Mouse (Mus musculus) forebrain, embryonic 11.5 days (tissue): ENCODE measurements around the gene Dhrs3. TPM values are rescaled to one million over a fixed set of nuclear protein-coding genes. Genes with fewer than 3 reads are reported as not detected.

Experiments used
- ATAC-seq: fragments of 200-750 bp; cut with Nextera tagmentation; replicated peaks from 2 replicates; pipeline ENCODE4 v1.8.0; 2017; ENCODE audit warnings: moderate TSS enrichment; ENCODE audit not compliant: low FRiP score
- DNase-seq: peaks from one replicate; pipeline ENCODE4 v3.0.0-alpha.2; 2017; ENCODE audit warnings: low spot score
- H3K27ac ChIP-seq: fragments of 300-500 bp; sonication (generic); 2 replicates; pipeline ENCODE4 v1.5.1; 2014; ENCODE audit warnings: low read depth, low read length
- H3K27me3 ChIP-seq: fragments of 300-500 bp; sonication (generic); 2 replicates; pipeline ENCODE4 v1.6.1; 2014; ENCODE audit warnings: mild to moderate bottlenecking, low read length, mixed read lengths; ENCODE audit not compliant: control insufficient read depth, insufficient read depth
- H3K36me3 ChIP-seq: fragments of 300-500 bp; sonication (generic); 2 replicates; pipeline ENCODE4 v1.6.1; 2014; ENCODE audit warnings: mild to moderate bottlenecking, low read length, moderate library complexity, mixed read lengths; ENCODE audit not compliant: control insufficient read depth, insufficient read depth
- H3K4me1 ChIP-seq: fragments of 300-500 bp; sonication (generic); replicated peaks from 2 replicates; pipeline ENCODE4 v1.6.1; 2014; ENCODE audit warnings: low read length, mixed read lengths; ENCODE audit not compliant: control insufficient read depth, insufficient read depth
- H3K4me2 ChIP-seq: fragments of 300-500 bp; sonication (generic); 2 replicates; pipeline ENCODE4 v1.6.1; 2014; ENCODE audit warnings: low read depth, mild to moderate bottlenecking, low read length, moderate library complexity, mixed read lengths; ENCODE audit not compliant: severe bottlenecking
- H3K4me3 ChIP-seq: fragments of 300-500 bp; sonication (generic); 2 replicates; pipeline ENCODE4 v1.5.1; 2014; ENCODE audit warnings: low read depth, low read length
- H3K9ac ChIP-seq: fragments of 300-500 bp; sonication (generic); 2 replicates; pipeline ENCODE4 v1.6.1; 2014; ENCODE audit warnings: low read length
- H3K9me3 ChIP-seq: fragments of 300-500 bp; sonication (generic); 2 replicates; pipeline ENCODE4 v1.6.1; 2016; ENCODE audit warnings: low read length, mixed read lengths; ENCODE audit not compliant: control insufficient read depth
- WGBS: fragments of 180-500 bp; shearing (Covaris S2); extraction: QIAGEN DNeasy Blood & Tissue Kit; methylation state at CpG from one replicate; pipeline ENCODE4 v1.1.7; 2014; 5-methylcytosine and 5-hydroxymethylcytosine counted together
- polyA plus RNA-seq: library from polyadenylated mRNA; unstranded; fragments of >200 nt; fragmentation: Nextera tagmentation; extraction: Ambion mirVana; gene quantifications from 2 replicates; pipeline ENCODE4 v1.2.1, GENCODE M21; 2014

Gene Dhrs3
- polyA plus RNA-seq, 1 experiment from 2014 or later: 5.8 TPM

- H3K9ac ChIP-seq: no peak overlapping the region
- H3K27me3 ChIP-seq: no peaks in the 10 kb centered on the region
- 71% methylated on average over 4 of the region's 4 CpGs for WGBS
- DNase-seq (no peak), ATAC-seq (no peak)
- H3K27ac ChIP-seq: no peak overlapping the region
- no peaks in the 10 kb centered on the region for H3K4me1 ChIP-seq
- H3K4me2 ChIP-seq: no peak overlapping the region
- H3K4me3 ChIP-seq: no peak overlapping the region
- H3K36me3 ChIP-seq: no peaks in the 10 kb centered on the region
- no peaks in the 10 kb centered on the region for H3K9me3 ChIP-seq
These were observed 24.5 kb downstream of the Dhrs3 start for GRCm38 (mm10) chr4:144917101-144917500.

GRCm38 (mm10) chr4:144918501-144918900 lies 25.9 kb downstream of the Dhrs3 start:
- Histone ChIP-seq H3K27me3 (no peaks in the 10 kb centered on the region), H3K9me3 (no peaks in the 10 kb centered on the region), H3K36me3 (no peaks in the 10 kb centered on the region), H3K27ac (no peak overlapping the region), H3K4me1 (no peaks in the 10 kb centered on the region), H3K9ac (no peak overlapping the region), H3K4me3 (no peak overlapping the region), H3K4me2 (no peak overlapping the region)
- 96% methylated on average over 10 of the region's 10 CpGs for WGBS
- DNase-seq: no peak
- no peak for ATAC-seq

- H3K9me3 ChIP-seq: no peaks in the 10 kb centered on the region
- no peaks in the 10 kb centered on the region for H3K27me3 ChIP-seq
- H3K27ac ChIP-seq: no peak overlapping the region
- ATAC-seq (no peak), DNase-seq (no peak)
- 84% methylated on average over 5 of the region's 5 CpGs for WGBS
- H3K9ac ChIP-seq: no peak overlapping the region
- H3K36me3 ChIP-seq: no peaks in the 10 kb centered on the region
- H3K4me1 ChIP-seq: no peaks in the 10 kb centered on the region
- H3K4me2 ChIP-seq: no peak overlapping the region
- H3K4me3 ChIP-seq: no peak overlapping the region
These were observed 36.2 kb downstream of the Dhrs3 start for GRCm38 (mm10) chr4:144928693-144929436.

GRCm38 (mm10) chr4:144929811-144930221 lies 37.2 kb downstream of the Dhrs3 start:
- Histone ChIP-seq H3K9ac (no peak overlapping the region), H3K27ac (no peak overlapping the region), H3K4me1 (no peaks in the 10 kb centered on the region), H3K4me2 (no peak overlapping the region), H3K4me3 (no peak overlapping the region), H3K27me3 (no peaks in the 10 kb centered on the region), H3K36me3 (no peaks in the 10 kb centered on the region), H3K9me3 (no peaks in the 10 kb centered on the region)
- ATAC-seq (no peak), DNase-seq (no peak)
- WGBS: 93% methylated on average over 1 of the region's 1 CpGs

GRCm38 (mm10) chr4:144930366-144930765 lies 37.7 kb downstream of the Dhrs3 start:
- Histone ChIP-seq H3K27ac (no peak overlapping the region), H3K9me3 (no peaks in the 10 kb centered on the region), H3K4me1 (no peaks in the 10 kb centered on the region), H3K4me2 (no peak overlapping the region), H3K9ac (no peak overlapping the region), H3K4me3 (no peak overlapping the region), H3K27me3 (no peaks in the 10 kb centered on the region), H3K36me3 (no peaks in the 10 kb centered on the region)
- DNase-seq: no peak
- WGBS: 48% methylated on average over 10 of the region's 10 CpGs
- no peak for ATAC-seq

GRCm38 (mm10) chr4:144931167-144931566 lies 38.5 kb downstream of the Dhrs3 start:
- Histone ChIP-seq H3K27ac (no peak overlapping the region), H3K4me2 (no peak overlapping the region), H3K4me3 (no peak overlapping the region), H3K27me3 (no peaks in the 10 kb centered on the region), H3K4me1 (no peaks in the 10 kb centered on the region), H3K36me3 (no peaks in the 10 kb centered on the region), H3K9me3 (no peaks in the 10 kb centered on the region), H3K9ac (no peak overlapping the region)
- WGBS: 96% methylated on average over 7 of the region's 7 CpGs
- no peak for ATAC-seq
- DNase-seq: no peak

- Histone ChIP-seq H3K27ac (no peak overlapping the region), H3K4me3 (no peak overlapping the region), H3K9ac (no peak overlapping the region), H3K9me3 (no peaks in the 10 kb centered on the region), H3K4me1 (no peaks in the 10 kb centered on the region), H3K27me3 (no peaks in the 10 kb centered on the region), H3K4me2 (no peak overlapping the region), H3K36me3 (no peaks in the 10 kb centered on the region)
- DNase-seq: no peak
- WGBS: 7% methylated on average over 1 of the region's 1 CpGs
- ATAC-seq: no peak
These were observed 41.9 kb downstream of the Dhrs3 start for GRCm38 (mm10) chr4:144934501-144934900.

GRCm38 (mm10) chr4:144936563-144937154 lies 44.0 kb downstream of the Dhrs3 start:
- Histone ChIP-seq H3K27ac (no peak overlapping the region), H3K27me3 (no peaks in the 10 kb centered on the region), H3K4me3 (no peak overlapping the region), H3K9me3 (no peaks in the 10 kb centered on the region), H3K4me2 (no peak overlapping the region), H3K36me3 (no peaks in the 10 kb centered on the region), H3K9ac (no peak overlapping the region), H3K4me1 (no peaks in the 10 kb centered on the region)
- DNase-seq (no peak), ATAC-seq (no peak)
- WGBS: 93% methylated on average over 3 of the region's 3 CpGs
